Mouse (Mus musculus) naive thymus-derived CD4-positive, alpha-beta T cell, adult 2 months (primary cell): Measurements from ENCODE around the gene Gm13695.
"Not testable (repeated sequence)": the region's sequence is repeated elsewhere in the genome, so short reads cannot be mapped to it uniquely, and the experiment has no call there.

Experiments used
- DNase-seq: peaks from one replicate; pipeline ENCODE4 v3.0.0-alpha.2; 2011; ENCODE audit warnings: low read depth

The Gm13695 gene

GRCm38 (mm10) chr2:83967013-83967412, at the start of gene Gm13695:
Gene Gm13695, plus strand, starts transcription at chr2:83967313.
- DNase-seq, result not testable (repeated sequence)

- DNase-seq, result peak; percentile 73
These were observed 37.5 kb upstream of the Gm13695 start for GRCm38 (mm10) chr2:83929478-83930088.

- DNase-seq, result peak; percentile 35
These were observed 26.2 kb upstream of the Gm13695 start, which contains the start of gene Zswim2 for GRCm38 (mm10) chr2:83940931-83941361. Gene Zswim2, minus strand, starts transcription at chr2:83941228.

GRCm38 (mm10) chr2:83941378-83941777, 25.7 kb upstream of the Gm13695 start:
- DNase-seq, result no peak

- no peak for DNase-seq
These were observed 25.3 kb upstream of the Gm13695 start for GRCm38 (mm10) chr2:83941792-83942191.

- not testable (repeated sequence) for DNase-seq
These were observed 11.7 kb upstream of the Gm13695 start, which contains the start of gene Gm13698 for GRCm38 (mm10) chr2:83955393-83955792. Gene Gm13698, plus strand, starts transcription at chr2:83955693.

GRCm38 (mm10) chr2:83961203-83961602, 5.9 kb upstream of the Gm13695 start, which contains the start of gene Gm13693:
Gene Gm13693, plus strand, starts transcription at chr2:83961503.
- not testable (repeated sequence) for DNase-seq

- DNase-seq, result not testable (repeated sequence)
These were observed 5.7 kb downstream of the Gm13695 start, which contains the start of gene Gm13696 for GRCm38 (mm10) chr2:83972823-83973222. Gene Gm13696, plus strand, starts transcription at chr2:83973123.

GRCm38 (mm10) chr2:83978633-83979032, 11.5 kb downstream of the Gm13695 start, which contains the start of gene Gm13694:
Gene Gm13694, plus strand, starts transcription at chr2:83978933.
- not testable (repeated sequence) for DNase-seq

- DNase-seq, result not testable (repeated sequence)
These were observed 17.3 kb downstream of the Gm13695 start, which contains the start of gene Gm13697 for GRCm38 (mm10) chr2:83984443-83984842. Gene Gm13697, plus strand, starts transcription at chr2:83984743.

- not testable (repeated sequence) for DNase-seq
These were observed 23.1 kb downstream of the Gm13695 start, which contains the start of gene Gm13691 for GRCm38 (mm10) chr2:83990253-83990652. Gene Gm13691, plus strand, starts transcription at chr2:83990553.

GRCm38 (mm10) chr2:83993639-83994255, 26.6 kb downstream of the Gm13695 start:
- peak; percentile 90 for DNase-seq

- DNase-seq, result not testable (repeated sequence)
These were observed 27.4 kb downstream of the Gm13695 start for GRCm38 (mm10) chr2:83994526-83994925.

- DNase-seq, result no peak
These were observed 41.8 kb downstream of the Gm13695 start for GRCm38 (mm10) chr2:84008913-84009312.

GRCm38 (mm10) chr2:84009818-84010217, 42.7 kb downstream of the Gm13695 start:
- no peak for DNase-seq

GRCm38 (mm10) chr2:84014572-84014971, 47.5 kb downstream of the Gm13695 start:
- DNase-seq, result no peak

GRCm38 (mm10) chr2:84016291-84016690, 49.2 kb downstream of the Gm13695 start:
- DNase-seq, result peak; percentile 86

GRCm38 (mm10) chr2:84018330-84018729, 51.2 kb downstream of the Gm13695 start:
- DNase-seq, result peak; percentile 23
